Mouse (Mus musculus): ENCODE measurements at regions not wholly inside any gene's neighbourhood (a gene's known extent, or its start where the extent isn't known, plus 50 kb on each side); places are given as distances from the start of the nearest gene placed in this dataset.

DNA sequence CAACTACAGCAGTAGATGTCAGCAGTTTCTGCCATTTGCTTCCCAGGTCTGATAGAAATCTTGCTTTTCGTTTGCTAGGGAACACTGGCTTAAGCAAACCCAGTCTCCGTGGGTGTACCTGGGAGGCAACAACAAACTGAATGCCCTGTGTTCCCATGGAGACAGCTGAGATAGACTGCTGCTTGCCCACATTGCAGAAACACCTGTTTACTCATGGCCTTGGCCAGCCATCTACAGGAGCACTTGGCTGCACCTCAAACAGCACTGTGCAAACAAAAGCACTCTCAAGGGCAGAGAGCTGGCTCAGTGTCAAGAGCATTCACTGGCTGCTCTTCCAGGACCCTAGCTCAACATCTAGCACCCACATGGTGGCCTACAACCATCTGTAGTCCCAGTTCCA lies 135.5 kb downstream of the Psmg1 start:
- Histone ChIP-seq H3K27ac (ENCODE audit: insufficient read depth, low read length) (no peak overlapping the region), H3K4me1 (ENCODE audit: control insufficient read depth, insufficient read depth, low read length) (peaks cover 2% of the 10 kb centered on the region; the same call in 1 of the 2 replicates), H3K4me3 (ENCODE audit: insufficient read depth, low read length) (no peak overlapping the region)
- no peak for TF ChIP-seq CTCF (IDR thresholded peaks at IDR 0.05; ENCODE audit: extremely low read depth, insufficient read depth, low read length)
- no peak for TF ChIP-seq POLR2A (IDR thresholded peaks at IDR 0.05; ENCODE audit: extremely low read depth, insufficient read depth, low read length)

DNA sequence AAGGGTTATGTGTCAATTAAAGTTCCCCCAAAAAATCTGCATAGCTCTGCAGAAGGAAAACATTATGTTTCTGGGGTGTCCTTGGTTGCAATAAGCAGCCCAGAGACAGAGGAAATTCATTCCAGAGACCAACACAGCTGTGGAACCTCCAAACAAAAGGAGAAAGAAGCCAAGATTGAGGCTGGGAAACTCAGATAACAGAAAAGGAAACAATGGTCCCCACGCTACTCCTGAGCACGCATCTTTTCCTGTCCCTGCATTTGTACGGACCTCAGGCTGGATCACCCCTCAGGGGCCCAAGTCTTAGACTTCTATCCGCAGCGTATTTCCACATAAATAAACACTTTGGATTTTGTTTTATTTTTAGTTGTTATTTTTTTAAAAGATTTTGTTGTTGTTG lies 138.9 kb downstream of the Psmg1 start:
- Histone ChIP-seq H3K4me3 (ENCODE audit: insufficient read depth, low read length) (no peak overlapping the region), H3K4me1 (ENCODE audit: control insufficient read depth, insufficient read depth, low read length) (peaks cover 4% of the 10 kb centered on the region), H3K27ac (ENCODE audit: insufficient read depth, low read length) (no peak overlapping the region)
- no peak for TF ChIP-seq CTCF (IDR thresholded peaks at IDR 0.05; ENCODE audit: extremely low read depth, insufficient read depth, low read length)
- TF ChIP-seq POLR2A (IDR thresholded peaks at IDR 0.05; ENCODE audit: extremely low read depth, insufficient read depth, low read length), result no peak

DNA sequence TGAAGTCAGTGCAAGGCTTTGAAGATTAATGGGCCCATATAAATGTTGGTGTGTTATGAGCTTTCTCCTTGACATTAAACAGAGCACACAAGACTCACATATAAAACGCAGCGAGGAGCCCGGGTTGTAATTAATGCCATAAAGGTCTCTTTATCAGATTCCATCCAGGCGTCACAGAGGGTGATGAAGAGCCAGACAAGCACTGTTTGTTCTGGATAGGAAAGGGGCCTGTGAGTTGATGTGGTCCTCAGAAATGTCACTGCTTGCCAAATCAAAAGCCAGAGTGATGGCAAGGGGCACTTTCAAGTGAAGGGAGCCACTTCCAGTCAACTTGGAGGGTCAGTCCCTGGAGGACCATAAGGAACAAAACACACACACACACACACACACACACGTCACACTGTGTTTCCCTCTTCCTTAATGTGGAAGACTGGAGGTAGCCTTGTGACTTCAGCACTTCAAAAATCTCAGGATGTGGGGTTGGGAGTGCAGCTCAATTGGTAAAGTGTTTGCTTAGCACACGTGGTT lies 142.1 kb downstream of the Psmg1 start:
- Histone ChIP-seq H3K4me1 (ENCODE audit: control insufficient read depth, insufficient read depth, low read length) (peaks cover 2% of the 10 kb centered on the region), H3K4me3 (ENCODE audit: insufficient read depth, low read length) (no peak overlapping the region), H3K27ac (ENCODE audit: insufficient read depth, low read length) (no peak overlapping the region)
- TF ChIP-seq CTCF (IDR thresholded peaks at IDR 0.05; ENCODE audit: extremely low read depth, insufficient read depth, low read length) (no peak), POLR2A (IDR thresholded peaks at IDR 0.05; ENCODE audit: extremely low read depth, insufficient read depth, low read length) (no peak)

DNA sequence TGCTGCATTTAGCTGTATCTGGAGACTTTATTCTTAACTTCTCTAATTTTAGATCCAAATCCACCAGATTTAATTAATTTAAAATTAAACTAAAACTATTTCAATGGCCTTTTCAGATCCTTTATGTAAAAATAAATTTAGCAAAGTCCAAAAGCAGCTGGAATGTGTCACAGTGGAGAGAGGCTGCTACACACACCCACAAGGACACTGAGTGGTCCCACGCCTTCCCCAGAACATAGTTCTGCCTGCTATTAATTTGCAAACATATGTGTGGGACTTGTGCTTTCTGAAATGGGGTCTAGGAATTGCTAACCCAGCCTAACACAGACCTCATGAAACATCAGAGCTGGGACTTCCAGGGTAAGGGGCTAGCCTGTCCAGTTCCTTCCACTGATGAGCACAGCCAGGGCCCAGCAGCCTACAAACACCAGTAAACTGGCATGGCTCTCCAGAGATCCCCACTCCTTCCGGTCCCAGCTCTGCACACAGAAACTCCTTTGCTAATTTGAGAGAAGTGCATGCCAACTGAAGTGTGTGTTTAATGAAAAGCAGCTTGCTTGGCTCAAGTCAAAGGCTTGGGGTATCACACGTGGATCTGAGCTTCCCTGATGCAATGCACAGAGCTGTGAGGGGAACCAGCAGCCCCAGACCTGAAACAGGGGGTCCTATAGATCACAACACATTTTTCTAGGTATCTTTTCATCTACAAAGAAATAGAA lies 142.8 kb downstream of the Psmg1 start:
- TF ChIP-seq CTCF (IDR thresholded peaks at IDR 0.05; ENCODE audit: extremely low read depth, insufficient read depth, low read length) (no peak), POLR2A (IDR thresholded peaks at IDR 0.05; ENCODE audit: extremely low read depth, insufficient read depth, low read length) (no peak)
- no peak overlapping the region for H3K27ac ChIP-seq (ENCODE audit: insufficient read depth, low read length)
- H3K4me3 ChIP-seq (ENCODE audit: insufficient read depth, low read length), result no peak overlapping the region
- H3K4me1 ChIP-seq (ENCODE audit: control insufficient read depth, insufficient read depth, low read length), result peaks cover 2% of the 10 kb centered on the region

DNA sequence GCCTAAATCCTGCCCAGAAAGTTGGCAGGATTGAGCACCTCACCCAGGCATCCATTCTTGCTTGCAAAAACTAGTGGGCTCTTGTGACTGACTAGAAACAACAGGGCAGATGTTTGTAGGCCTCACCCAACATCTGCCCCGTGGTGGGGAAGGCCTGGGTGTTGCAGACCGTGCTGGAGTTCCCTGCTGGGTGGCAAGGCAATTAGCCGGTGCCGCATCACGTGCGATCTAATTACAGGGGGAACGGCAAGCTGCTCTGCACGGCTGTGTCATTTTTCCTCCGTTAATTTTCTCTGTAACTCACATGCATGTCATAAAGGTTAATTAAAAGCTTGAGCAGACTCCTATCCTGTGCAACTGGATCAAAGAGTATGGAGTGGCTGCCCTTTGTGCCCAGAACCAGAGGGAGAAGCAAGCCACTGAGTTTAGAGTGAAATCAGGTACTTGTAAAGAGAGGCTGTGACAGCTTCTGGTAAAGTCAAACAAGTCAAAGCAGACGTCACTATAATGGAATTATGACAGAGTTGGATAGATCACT lies 143.5 kb downstream of the Ets2 start:
- Histone ChIP-seq H3K27ac (ENCODE audit: insufficient read depth, low read length) (no peak overlapping the region), H3K4me3 (ENCODE audit: insufficient read depth, low read length) (no peak overlapping the region), H3K4me1 (ENCODE audit: control insufficient read depth, insufficient read depth, low read length) (peaks cover 2% of the 10 kb centered on the region)
- TF ChIP-seq POLR2A (IDR thresholded peaks at IDR 0.05; ENCODE audit: extremely low read depth, insufficient read depth, low read length) (no peak), CTCF (IDR thresholded peaks at IDR 0.05; ENCODE audit: extremely low read depth, insufficient read depth, low read length) (no peak)

DNA sequence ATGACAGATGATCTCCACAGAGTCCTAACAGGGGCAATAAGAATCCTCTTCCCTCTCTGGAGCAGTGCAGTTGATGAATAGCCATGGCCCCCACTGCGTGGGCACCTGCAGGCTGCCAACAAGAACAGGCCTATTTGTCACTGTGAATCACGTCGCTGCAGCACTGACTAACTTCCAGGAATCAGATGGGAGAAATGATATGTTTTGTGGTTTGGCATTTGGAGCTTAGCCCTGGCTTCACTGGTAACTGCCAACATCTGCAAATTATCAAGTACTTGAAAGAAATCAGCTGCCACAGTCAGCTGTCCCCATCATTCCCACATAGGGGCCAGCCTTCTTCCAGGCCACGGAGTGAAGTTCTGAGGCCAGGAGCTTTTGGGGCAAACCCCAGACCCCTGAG lies 142.8 kb downstream of the Ets2 start:
- Histone ChIP-seq H3K27ac (ENCODE audit: insufficient read depth, low read length) (no peak overlapping the region), H3K4me1 (ENCODE audit: control insufficient read depth, insufficient read depth, low read length) (peaks cover 2% of the 10 kb centered on the region), H3K4me3 (ENCODE audit: insufficient read depth, low read length) (no peak overlapping the region)
- TF ChIP-seq CTCF (IDR thresholded peaks at IDR 0.05; ENCODE audit: extremely low read depth, insufficient read depth, low read length) (no peak), POLR2A (IDR thresholded peaks at IDR 0.05; ENCODE audit: extremely low read depth, insufficient read depth, low read length) (no peak)

DNA sequence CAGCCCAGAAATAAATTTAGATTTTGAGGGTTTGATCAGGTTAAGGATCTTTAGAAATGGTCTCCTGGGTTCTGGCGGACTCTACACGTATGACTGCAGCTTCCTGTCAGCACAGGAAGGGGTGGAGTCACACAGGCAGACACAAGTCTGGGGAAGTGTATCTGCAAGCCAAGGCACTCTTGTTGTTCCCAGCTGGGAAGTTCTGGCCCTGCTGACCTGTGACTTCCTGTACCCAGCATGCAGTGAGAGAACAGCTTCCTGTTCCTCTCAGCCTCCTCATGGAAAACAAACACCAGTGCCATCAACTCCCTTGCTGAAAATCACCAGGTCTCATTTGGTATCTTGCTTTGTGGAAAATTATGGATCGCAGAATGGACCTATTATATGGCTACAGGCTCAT lies 140.9 kb downstream of the Ets2 start:
- peaks cover 2% of the 10 kb centered on the region for H3K4me1 ChIP-seq (ENCODE audit: control insufficient read depth, insufficient read depth, low read length)
- no peak overlapping the region for H3K27ac ChIP-seq (ENCODE audit: insufficient read depth, low read length)
- TF ChIP-seq CTCF (IDR thresholded peaks at IDR 0.05; ENCODE audit: extremely low read depth, insufficient read depth, low read length), result no peak
- no peak for TF ChIP-seq POLR2A (IDR thresholded peaks at IDR 0.05; ENCODE audit: extremely low read depth, insufficient read depth, low read length)
- no peak overlapping the region for H3K4me3 ChIP-seq (ENCODE audit: insufficient read depth, low read length)

DNA sequence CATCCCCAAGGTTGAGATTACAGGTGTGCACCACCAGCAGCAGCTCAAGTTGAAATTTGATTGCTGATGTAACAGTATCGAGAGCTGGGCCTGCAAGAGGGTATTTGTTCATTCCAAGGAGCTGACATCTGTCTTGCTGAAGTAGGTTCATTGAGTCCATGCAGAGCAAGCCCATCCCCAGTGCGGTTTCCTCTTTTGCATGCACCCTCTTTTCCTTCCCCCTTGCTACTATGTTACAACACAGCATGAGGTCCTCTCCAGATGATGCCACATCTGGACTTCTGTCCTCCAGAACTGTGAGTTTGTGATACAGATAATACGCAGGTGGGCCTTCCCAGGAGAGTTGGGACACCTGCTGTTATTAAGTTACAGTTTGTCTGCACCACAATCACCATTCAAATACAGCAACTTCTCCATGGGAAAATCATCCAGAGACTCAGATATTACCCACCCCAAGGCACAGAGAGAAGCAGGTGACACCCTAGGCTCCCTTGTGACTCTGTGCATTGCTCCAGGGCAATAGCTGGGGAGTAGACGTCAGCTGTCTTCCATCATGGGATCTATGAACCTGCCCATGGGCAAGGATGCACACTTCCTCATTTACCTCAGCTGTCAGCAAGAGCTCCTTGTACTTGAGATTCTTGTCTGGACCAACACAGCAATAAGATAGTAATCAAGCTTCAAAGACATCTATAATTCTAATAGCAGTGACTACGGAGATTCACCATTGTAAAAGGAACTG lies 137.8 kb downstream of the Ets2 start:
- H3K4me1 ChIP-seq (ENCODE audit: control insufficient read depth, insufficient read depth, low read length), result no peaks in the 10 kb centered on the region
- no peak for TF ChIP-seq CTCF (IDR thresholded peaks at IDR 0.05; ENCODE audit: extremely low read depth, insufficient read depth, low read length)
- TF ChIP-seq POLR2A (IDR thresholded peaks at IDR 0.05; ENCODE audit: extremely low read depth, insufficient read depth, low read length), result no peak
- no peak overlapping the region for H3K4me3 ChIP-seq (ENCODE audit: insufficient read depth, low read length)
- no peak overlapping the region for H3K27ac ChIP-seq (ENCODE audit: insufficient read depth, low read length)

DNA sequence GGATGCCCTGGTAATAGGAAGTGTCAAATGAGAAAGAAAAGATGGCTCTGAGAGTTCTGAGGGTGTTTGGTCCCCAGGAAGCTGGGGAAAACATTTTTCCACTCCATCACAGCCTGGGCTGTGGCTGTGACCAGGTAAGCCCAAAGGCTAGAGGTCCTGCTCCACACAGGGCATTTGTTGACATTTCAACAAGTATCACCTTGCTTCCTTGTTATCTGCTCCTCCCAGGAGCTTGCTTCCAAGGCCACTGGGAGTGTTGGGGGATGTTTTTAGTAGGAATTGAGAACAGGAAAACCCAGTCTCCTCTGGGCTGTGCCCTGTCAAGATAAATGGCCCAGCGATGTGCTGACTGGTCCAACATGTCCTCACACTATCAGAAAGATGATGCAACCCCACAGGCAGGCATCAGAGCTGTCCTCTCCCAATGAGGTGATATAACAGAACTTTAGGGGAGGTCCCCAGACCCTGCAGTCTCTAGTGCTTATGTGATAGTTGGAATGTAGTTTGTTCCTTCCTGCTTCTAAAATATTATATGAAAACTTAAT lies 137.1 kb downstream of the Ets2 start:
- TF ChIP-seq POLR2A (IDR thresholded peaks at IDR 0.05; ENCODE audit: extremely low read depth, insufficient read depth, low read length), result no peak
- no peak for TF ChIP-seq CTCF (IDR thresholded peaks at IDR 0.05; ENCODE audit: extremely low read depth, insufficient read depth, low read length)
- H3K4me1 ChIP-seq (ENCODE audit: control insufficient read depth, insufficient read depth, low read length), result no peaks in the 10 kb centered on the region
- no peak overlapping the region for H3K27ac ChIP-seq (ENCODE audit: insufficient read depth, low read length)
- no peak overlapping the region for H3K4me3 ChIP-seq (ENCODE audit: insufficient read depth, low read length)
